Mouse (Mus musculus): Measurements from ENCODE around the gene Znrf3. TPM values are rescaled to one million over a fixed set of nuclear protein-coding genes. Genes with fewer than 3 reads are reported as not detected.

Znrf3 gene
- total and polyA plus RNA-seq, 2 experiments from 2014 or later: 7.8 to 12.5 TPM

DNA sequence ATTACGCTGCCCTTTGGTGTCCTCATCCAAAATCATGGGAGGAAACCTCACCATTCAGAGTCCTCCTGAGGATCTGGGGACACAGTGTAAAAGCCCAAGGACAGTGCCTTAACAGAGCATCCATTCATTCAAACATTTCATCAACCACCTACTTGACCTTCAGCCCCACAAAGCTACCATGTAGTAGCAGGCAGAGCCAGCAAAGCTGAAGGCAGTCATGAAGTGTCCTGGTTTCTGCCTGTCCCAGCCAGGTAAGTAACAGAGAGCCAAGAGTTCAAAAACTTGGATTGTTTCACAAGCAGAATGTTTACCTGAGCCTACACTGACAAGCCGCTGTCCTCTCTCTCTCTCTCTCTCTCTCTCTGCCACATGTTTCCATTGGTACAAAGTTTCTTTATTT lies 18.3 kb downstream of the Znrf3 start:
- ATAC-seq (ENCODE audit: low FRiP score) (no peak), DNase-seq (ENCODE audit: low spot score) (no peak)
- H3K4me2 ChIP-seq (ENCODE audit: low read depth, low read length, poor library complexity, severe bottlenecking): no peak overlapping the region
- H3K9me3 ChIP-seq (ENCODE audit: low read length): no peaks in the 10 kb centered on the region
- WGBS: 90% methylated on average over 2 of the region's 2 CpGs
- H3K9ac ChIP-seq (replicated peaks; ENCODE audit: low read length, poor library complexity, severe bottlenecking): no peak overlapping the region
- no peaks in the 10 kb centered on the region for H3K27me3 ChIP-seq (ENCODE audit: insufficient read depth, low read length)
- no peak overlapping the region for H3K4me3 ChIP-seq (ENCODE audit: low read depth, low read length)
- no peaks in the 10 kb centered on the region for H3K36me3 ChIP-seq (ENCODE audit: insufficient read depth, low read length)
- no peak for TF ChIP-seq CTCF (IDR thresholded peaks at IDR 0.05)
- H3K27ac ChIP-seq (ENCODE audit: low read depth, low read length): no peak overlapping the region
- peaks cover 3% of the 10 kb centered on the region; the same call in 1 of the 2 replicates for H3K4me1 ChIP-seq (ENCODE audit: insufficient read depth, low read length)

DNA sequence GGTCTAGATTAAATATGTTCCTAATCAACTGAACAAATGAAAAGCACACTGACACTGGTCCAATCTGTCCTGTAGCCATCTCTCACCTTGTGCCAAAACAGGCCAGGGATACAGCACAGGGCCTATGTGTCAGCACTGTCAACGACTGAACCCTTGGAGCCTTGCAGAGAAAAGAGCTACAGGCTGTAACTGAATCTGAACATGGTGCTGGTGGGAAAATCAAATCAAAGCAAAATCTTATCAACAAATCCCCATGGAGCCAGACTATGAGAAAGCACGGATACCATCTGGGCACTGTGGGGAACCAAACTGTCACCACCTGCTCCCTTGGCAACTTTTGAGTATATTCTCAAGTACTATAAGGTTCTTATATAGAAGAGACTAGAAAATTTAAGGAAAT lies 19.5 kb downstream of the Znrf3 start:
- Histone ChIP-seq H3K36me3 (ENCODE audit: insufficient read depth, low read length) (no peaks in the 10 kb centered on the region), H3K4me1 (ENCODE audit: insufficient read depth, low read length) (peaks cover 3% of the 10 kb centered on the region; the same call in 1 of the 2 replicates), H3K9me3 (ENCODE audit: low read length) (no peaks in the 10 kb centered on the region), H3K27ac (ENCODE audit: low read depth, low read length) (no peak overlapping the region), H3K4me3 (ENCODE audit: low read depth, low read length) (no peak overlapping the region), H3K27me3 (ENCODE audit: insufficient read depth, low read length) (no peaks in the 10 kb centered on the region), H3K9ac (replicated peaks; ENCODE audit: low read length, poor library complexity, severe bottlenecking) (no peak overlapping the region), H3K4me2 (ENCODE audit: low read depth, low read length, poor library complexity, severe bottlenecking) (no peak overlapping the region)
- ATAC-seq (ENCODE audit: low FRiP score): no peak
- WGBS: 34% methylated on average over 2 of the region's 2 CpGs
- TF ChIP-seq CTCF (IDR thresholded peaks at IDR 0.05): no peak
- peak; percentile 75 for DNase-seq (ENCODE audit: low spot score)

DNA sequence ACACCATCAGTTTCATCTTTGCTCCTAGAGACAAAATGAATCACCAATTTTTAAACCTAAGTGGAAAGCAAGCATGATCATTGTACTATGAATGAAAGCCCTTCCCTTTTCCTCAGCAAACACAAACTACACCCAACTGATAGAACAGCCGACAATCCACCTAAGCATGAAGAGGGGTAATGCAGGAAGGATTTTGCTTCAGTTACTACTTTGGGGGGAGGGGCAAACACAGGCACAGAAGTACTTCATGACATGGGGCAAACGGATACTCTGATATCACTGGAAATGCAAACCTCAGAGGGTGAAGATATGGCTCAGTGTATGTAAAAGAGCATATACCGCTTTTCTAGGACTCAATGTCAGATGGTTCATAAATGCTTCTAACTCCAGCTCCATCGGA lies 20.5 kb downstream of the Znrf3 start:
- Histone ChIP-seq H3K27me3 (ENCODE audit: insufficient read depth, low read length) (no peaks in the 10 kb centered on the region), H3K4me3 (ENCODE audit: low read depth, low read length) (no peak overlapping the region), H3K9me3 (ENCODE audit: low read length) (no peaks in the 10 kb centered on the region), H3K4me1 (ENCODE audit: insufficient read depth, low read length) (peaks cover 3% of the 10 kb centered on the region; the same call in 1 of the 2 replicates), H3K36me3 (ENCODE audit: insufficient read depth, low read length) (no peaks in the 10 kb centered on the region), H3K4me2 (ENCODE audit: low read depth, low read length, poor library complexity, severe bottlenecking) (no peak overlapping the region), H3K9ac (replicated peaks; ENCODE audit: low read length, poor library complexity, severe bottlenecking) (no peak overlapping the region), H3K27ac (ENCODE audit: low read depth, low read length) (no peak overlapping the region)
- no peak for ATAC-seq (ENCODE audit: low FRiP score)
- 81% methylated on average over 4 of the region's 4 CpGs for WGBS
- no peak for DNase-seq (ENCODE audit: low spot score)
- TF ChIP-seq CTCF (IDR thresholded peaks at IDR 0.05): no peak

DNA sequence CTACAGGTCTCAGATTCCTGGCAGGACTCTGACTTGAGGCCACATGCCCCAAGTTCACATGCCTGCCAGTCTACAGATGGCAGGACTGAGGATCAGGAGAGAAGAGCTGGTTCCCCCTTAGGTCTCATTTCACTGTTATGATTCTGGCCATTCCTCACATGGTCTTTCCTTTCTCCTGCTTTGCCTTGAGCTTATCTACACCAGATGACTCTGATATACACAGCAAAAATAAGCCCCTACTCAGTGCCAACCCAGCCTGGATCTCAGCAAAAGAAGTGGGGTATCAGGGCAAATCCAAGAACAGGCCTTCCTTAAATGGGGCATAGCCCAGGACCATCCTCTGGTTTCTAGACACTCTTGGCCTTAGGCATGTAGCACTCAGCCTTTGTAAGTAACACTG lies 21.6 kb downstream of the Znrf3 start:
- TF ChIP-seq CTCF (IDR thresholded peaks at IDR 0.05): no peak
- H3K4me1 ChIP-seq (ENCODE audit: insufficient read depth, low read length): peaks cover 3% of the 10 kb centered on the region; the same call in 1 of the 2 replicates
- no peak overlapping the region for H3K27ac ChIP-seq (ENCODE audit: low read depth, low read length)
- no peaks in the 10 kb centered on the region for H3K36me3 ChIP-seq (ENCODE audit: insufficient read depth, low read length)
- no peak for ATAC-seq (ENCODE audit: low FRiP score)
- no peak overlapping the region for H3K4me3 ChIP-seq (ENCODE audit: low read depth, low read length)
- no peak overlapping the region for H3K9ac ChIP-seq (replicated peaks; ENCODE audit: low read length, poor library complexity, severe bottlenecking)
- H3K27me3 ChIP-seq (ENCODE audit: insufficient read depth, low read length): no peaks in the 10 kb centered on the region
- DNase-seq (ENCODE audit: low spot score): no peak
- no peak overlapping the region for H3K4me2 ChIP-seq (ENCODE audit: low read depth, low read length, poor library complexity, severe bottlenecking)
- no peaks in the 10 kb centered on the region for H3K9me3 ChIP-seq (ENCODE audit: low read length)

DNA sequence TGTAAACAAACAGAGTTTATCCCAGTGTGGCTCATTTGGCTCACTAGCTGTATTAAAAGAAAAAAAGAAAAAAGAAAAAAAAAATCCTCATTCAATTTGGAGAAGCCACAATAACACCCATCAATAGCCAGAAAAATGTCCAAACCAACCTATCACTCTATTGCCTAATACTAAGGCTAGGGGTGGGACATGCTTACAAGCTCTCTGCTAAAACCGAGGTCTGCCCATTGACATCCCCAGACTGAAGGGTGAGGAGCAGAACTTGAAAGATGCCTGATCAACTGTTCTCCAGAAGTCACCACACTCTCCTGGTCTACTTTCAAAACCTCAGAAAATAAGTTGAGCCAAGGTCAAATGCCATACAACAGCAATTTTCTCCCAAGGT lies 22.4 kb downstream of the Znrf3 start:
- WGBS: 44% methylated on average over 1 of the region's 1 CpGs
- H3K9ac ChIP-seq (replicated peaks; ENCODE audit: low read length, poor library complexity, severe bottlenecking): no peak overlapping the region
- no peak for ATAC-seq (ENCODE audit: low FRiP score)
- H3K4me1 ChIP-seq (ENCODE audit: insufficient read depth, low read length): peaks cover 3% of the 10 kb centered on the region; the same call in 1 of the 2 replicates
- no peak for DNase-seq (ENCODE audit: low spot score)
- no peak overlapping the region for H3K27ac ChIP-seq (ENCODE audit: low read depth, low read length)
- no peaks in the 10 kb centered on the region for H3K27me3 ChIP-seq (ENCODE audit: insufficient read depth, low read length)
- H3K4me3 ChIP-seq (ENCODE audit: low read depth, low read length): no peak overlapping the region
- H3K4me2 ChIP-seq (ENCODE audit: low read depth, low read length, poor library complexity, severe bottlenecking): no peak overlapping the region
- no peak for TF ChIP-seq CTCF (IDR thresholded peaks at IDR 0.05)
- H3K36me3 ChIP-seq (ENCODE audit: insufficient read depth, low read length): no peaks in the 10 kb centered on the region
- H3K9me3 ChIP-seq (ENCODE audit: low read length): no peaks in the 10 kb centered on the region

DNA sequence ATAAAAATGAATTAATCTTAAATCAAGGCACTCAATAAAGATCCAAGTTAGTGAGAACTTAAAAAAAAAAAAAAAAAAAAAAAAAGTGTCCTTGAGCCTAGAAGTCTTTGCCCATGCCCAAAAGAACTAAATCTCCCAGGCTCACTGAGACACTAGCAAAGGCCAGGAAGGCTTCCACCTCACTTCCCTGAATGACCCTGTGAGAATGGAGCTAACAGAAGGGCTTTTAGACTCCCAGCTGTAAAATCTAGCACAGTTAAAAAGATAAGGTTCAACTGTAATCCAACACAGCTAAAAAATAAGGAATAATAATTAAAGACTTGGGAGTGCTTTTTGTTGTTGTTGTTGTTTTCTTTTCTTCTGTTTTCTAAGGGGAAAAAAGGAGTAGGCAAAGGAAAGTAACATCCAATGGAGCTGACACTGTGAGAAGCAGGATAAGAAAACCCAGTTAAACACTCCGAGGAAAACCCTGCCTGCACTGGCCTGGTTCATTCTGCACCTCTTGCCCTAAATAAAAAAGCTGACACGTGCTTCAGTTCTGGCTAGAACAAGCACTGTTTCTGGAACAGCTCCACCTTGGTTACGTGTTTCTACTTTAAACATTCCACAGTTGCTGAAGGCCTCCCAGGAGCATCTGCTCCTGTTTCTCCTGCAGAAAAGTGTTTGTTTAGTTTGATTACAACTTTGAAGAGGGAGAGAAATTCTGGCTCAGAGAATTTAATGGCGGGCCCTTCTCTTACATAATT lies 23.0 kb downstream of the Znrf3 start:
- Histone ChIP-seq H3K9me3 (ENCODE audit: low read length) (no peaks in the 10 kb centered on the region), H3K4me3 (ENCODE audit: low read depth, low read length) (no peak overlapping the region), H3K27ac (ENCODE audit: low read depth, low read length) (no peak overlapping the region), H3K36me3 (ENCODE audit: insufficient read depth, low read length) (no peaks in the 10 kb centered on the region), H3K9ac (replicated peaks; ENCODE audit: low read length, poor library complexity, severe bottlenecking) (no peak overlapping the region), H3K4me1 (ENCODE audit: insufficient read depth, low read length) (peaks cover 3% of the 10 kb centered on the region; the same call in 1 of the 2 replicates), H3K27me3 (ENCODE audit: insufficient read depth, low read length) (no peaks in the 10 kb centered on the region), H3K4me2 (ENCODE audit: low read depth, low read length, poor library complexity, severe bottlenecking) (no peak overlapping the region)
- WGBS: 41% methylated on average over 4 of the region's 4 CpGs
- no peak for ATAC-seq (ENCODE audit: low FRiP score)
- TF ChIP-seq CTCF (IDR thresholded peaks at IDR 0.05): no peak
- peak; percentile 59 for DNase-seq (ENCODE audit: low spot score)
